Mouse (Mus musculus): ENCODE measurements at regions not wholly inside any gene's neighbourhood (a gene's known extent, or its start where the extent isn't known, plus 50 kb on each side); places are given as distances from the start of the nearest gene placed in this dataset.

DNA sequence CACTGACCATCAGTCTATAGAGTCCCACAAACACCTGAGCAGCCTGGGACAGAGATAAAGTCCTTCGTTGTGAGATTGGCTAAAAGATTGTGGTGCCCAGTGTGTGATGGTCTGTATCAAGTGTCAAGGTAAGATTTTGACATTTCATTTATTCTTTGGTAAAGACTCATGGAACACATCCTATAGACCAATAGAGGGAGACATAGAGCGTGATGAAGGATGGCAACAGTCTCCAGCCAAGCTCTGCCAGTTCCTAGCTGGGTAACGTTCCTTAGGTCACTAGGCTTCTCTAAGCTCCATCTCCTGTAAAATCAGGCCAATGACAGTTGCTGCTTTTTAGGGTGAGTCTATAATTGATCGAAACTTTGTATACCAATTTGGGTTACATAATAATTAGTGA, 526.0 kb downstream of the Grin2a start:
- CTCF ChIA-PET = interaction anchor here in 3 of 4 experiments (0.6 to 1.3 kb wide), 7 partner anchors 9 to 540 kb away, joined by 3 to 6 read pairs (median 3); no protein-coding TSS in a partner anchor
- POLR2A ChIA-PET = interaction anchor here in 1 of 4 experiments (0.6 kb wide), 1 partner anchor 459 kb away, joined by 3 read pairs; no protein-coding TSS in a partner anchor

DNA sequence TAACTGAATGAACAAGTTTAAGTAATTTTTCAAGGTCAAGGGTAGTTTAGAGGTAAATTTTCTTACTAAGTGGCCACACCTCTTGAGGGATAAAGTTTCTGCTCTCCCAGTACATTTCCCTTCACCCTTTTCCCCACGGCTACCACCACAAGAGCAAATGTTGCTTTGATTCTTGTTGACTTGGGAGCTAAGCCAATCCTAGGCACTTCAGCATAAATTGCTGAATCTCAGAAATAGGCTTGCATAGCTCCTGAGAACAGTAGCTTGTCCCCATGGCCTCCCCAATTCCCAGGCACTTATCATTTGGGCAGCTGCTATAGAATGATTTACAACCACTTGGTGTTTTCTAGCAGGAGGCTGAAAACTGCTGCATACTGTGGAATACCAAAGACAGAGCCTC, 510.1 kb downstream of the Grin2a start:
- CTCF ChIA-PET = no interaction called here

DNA sequence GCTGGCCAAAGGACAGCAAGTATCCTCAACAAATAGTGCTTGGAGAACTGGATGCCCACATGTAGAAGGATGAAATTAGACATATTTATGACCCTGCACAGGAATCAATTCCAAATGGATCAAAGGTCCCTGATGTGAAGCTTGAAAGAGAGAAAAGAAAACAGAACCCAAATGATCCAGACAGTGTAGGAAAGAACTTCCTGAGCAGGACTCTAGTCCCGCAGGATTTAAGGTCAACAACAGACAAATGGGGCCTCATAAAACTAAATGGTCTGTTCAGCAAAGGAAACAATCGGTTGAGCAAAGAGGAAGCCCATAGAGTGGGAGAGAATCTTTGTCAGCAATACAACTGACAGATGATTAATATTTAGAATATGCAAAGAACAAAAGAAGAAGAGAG, 497.1 kb downstream of the Grin2a start:
- POLR2A ChIA-PET = no interaction called here

More for the DNA sequence above, 510.1 kb downstream of the Grin2a start:
- POLR2A ChIA-PET = no interaction called here

DNA sequence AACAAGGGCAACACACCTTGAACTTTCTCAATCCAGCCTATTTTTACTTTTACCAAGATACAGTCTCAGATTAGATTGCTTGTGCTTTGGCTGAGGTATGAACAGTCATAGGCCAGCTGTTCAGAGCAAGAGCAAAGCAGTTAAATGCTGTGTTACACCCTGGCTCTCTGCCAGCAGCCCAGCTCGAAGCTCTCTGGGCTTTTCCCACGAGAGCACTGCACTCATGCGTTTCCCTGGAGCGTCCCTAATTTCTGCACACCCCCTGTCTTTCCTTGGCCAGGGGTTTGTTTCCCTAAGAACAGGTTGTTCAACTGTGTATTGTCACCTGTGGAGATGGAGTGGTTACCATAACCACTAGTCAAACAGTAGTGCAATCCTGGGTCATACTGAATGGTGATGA, 493.6 kb downstream of the Grin2a start:
- POLR2A ChIA-PET = no interaction called here

More for the DNA sequence above, 497.1 kb downstream of the Grin2a start:
- CTCF ChIA-PET = no interaction called here

DNA sequence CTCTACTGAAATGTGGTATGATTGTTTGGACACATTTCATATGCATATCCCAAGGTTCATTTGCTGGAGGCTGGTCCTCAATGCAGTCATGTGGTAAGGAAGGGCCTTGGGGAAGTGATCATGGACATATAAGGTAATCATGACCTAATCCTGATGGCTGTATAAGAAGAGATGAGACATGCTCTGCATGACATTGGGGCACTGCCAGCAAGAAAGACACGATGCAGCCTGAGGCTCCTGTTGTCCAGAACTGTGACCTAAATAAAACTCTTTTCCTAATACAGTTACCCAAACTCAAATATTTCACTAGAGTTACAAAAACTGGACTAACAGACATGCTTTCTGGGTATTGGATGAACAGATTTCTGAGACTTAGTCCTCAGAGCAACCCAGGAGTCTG, 485.7 kb downstream of the Grin2a start:
- ChIA-PET CTCF (interaction anchor here in 1 of 4 experiments (0.6 kb wide), 1 partner anchor 55 kb away, joined by 3 read pairs; no protein-coding TSS in a partner anchor), POLR2A (no interaction called here)

More for the DNA sequence above, 493.6 kb downstream of the Grin2a start:
- CTCF ChIA-PET = no interaction called here

DNA sequence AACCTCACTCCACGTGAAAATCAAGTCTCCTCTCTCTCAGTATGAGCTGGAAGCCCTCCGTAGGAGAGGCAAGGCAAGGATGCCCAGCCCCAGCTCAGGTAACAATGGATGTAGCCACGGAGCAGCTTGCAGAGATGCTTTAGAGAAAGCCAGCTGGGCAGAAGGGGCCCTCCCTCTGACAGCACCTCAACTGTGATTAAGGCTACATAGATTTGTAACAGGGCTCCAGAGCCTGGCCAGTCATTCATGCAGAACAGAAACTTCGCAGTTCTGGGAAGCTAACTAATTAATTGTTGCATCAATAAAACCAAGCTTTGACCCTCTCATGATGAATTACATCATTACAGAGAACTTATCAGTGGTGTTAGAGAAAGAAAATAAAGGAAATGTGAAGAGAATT, 480.8 kb downstream of the Grin2a start:
- ChIA-PET POLR2A (no interaction called here), CTCF (no interaction called here)

Data from embryonic stem cell, embryonic (primary cell).